Mouse (Mus musculus) left cerebral cortex, postnatal 14 days (tissue): ENCODE measurements at regions not wholly inside any gene's neighbourhood (a gene's known extent, or its start where the extent isn't known, plus 50 kb on each side); places are given as distances from the start of the nearest gene placed in this dataset.

Experiments
- DNase-seq, 2 experiments: peaks; one replicate each; pipeline ENCODE4 v3.0.0; 2021 to 2022; ENCODE audit warnings: low spot score in 2 of 2, mixed read lengths in 1 of 2
- intact Hi-C: fragments of 180-260 bp; cut with DNase I; formaldehyde crosslinking; loops from one replicate; pipeline ENCODE4 v1.15.1; 2025

GRCm38 (mm10) chr11:91862138-91862537, 284.8 kb upstream of the Kif2b start:
- peak in 1 of 2 experiments; percentile 1 for DNase-seq
- intact Hi-C loops, result no loop called here

GRCm38 (mm10) chr11:91856473-91856872, 279.1 kb upstream of the Kif2b start:
- DNase-seq, result peak in 1 of 2 experiments; percentile 1
- intact Hi-C loops, result no loop called here

- no peak for DNase-seq
- intact Hi-C loops, result no loop called here
These were observed 253.8 kb upstream of the Kif2b start for GRCm38 (mm10) chr11:91831113-91831512.

DNA sequence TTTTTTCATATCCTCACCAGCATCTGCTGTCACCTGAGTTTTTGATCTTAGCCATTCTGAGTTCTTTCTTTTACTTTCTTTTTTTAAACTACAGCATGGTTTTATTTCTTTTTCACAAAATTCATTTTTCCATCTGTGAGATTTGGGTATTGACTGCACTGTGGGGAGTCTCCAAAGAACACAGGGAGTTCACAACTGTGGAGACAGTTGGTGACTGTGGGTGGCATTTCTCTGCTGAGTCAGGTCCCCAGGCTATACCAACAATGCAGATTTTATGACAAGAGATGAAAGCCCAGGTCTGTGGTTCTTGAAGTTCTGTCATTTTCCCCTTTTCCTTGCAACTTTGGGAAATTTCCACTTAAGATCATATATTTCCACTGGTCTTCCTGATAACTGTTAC, 243.5 kb upstream of the Kif2b start:
- intact Hi-C loops, result no loop called here
- DNase-seq, result peak; percentile 1 to 2
